Mouse (Mus musculus) embryonic fibroblast, embryonic 13.5 days (primary cell): ENCODE results near the gene Opa3.

Source experiments
- CTCF ChIP-seq: IDR thresholded peaks from 2 replicates; pipeline ENCODE4 v1.5.1; 2011; ENCODE audit warnings: mild to moderate bottlenecking, control low read depth, low read length, moderate library complexity, borderline replicate concordance; ENCODE audit not compliant: insufficient read depth
- POLR2A ChIP-seq: IDR thresholded peaks from 2 replicates; pipeline ENCODE4 v1.6.1; 2011; ENCODE audit warnings: low read depth, mild to moderate bottlenecking, control low read depth, low read length, moderate library complexity

DNA sequence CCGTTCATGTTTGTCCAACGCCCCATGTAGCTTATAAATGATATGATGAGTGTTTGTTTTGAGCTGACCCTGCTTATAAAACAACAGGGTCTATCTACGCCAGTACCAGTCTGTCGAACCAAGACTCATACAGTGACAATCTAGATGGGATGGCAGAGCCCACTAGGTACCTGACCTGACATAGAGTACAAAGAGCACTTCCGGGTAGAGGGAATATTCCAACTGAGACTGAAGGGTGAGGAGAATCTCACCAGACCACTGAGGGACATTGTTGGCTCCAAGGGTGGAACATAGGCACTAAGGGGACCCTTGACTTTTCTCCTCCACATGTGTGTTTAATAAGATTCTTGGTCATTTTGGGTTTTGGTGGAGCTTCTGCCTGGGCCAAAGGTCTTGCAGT is 1.3 kb downstream of the Opa3 start:
- TF ChIP-seq CTCF (no peak), POLR2A (no peak)
